Mouse (Mus musculus) midbrain, embryonic 11.5 days (tissue): ENCODE measurements around the gene Olfr809. TPM values are rescaled to one million over a fixed set of nuclear protein-coding genes. Genes with fewer than 3 reads are reported as not detected.

Source experiments
- microRNA-seq: library from miRNA; unstranded; fragments of <30 nt; microRNA quantifications from one replicate; pipeline ENCODE4, GENCODE M21; 2017
- polyA plus RNA-seq: library from polyadenylated mRNA; unstranded; fragments of >200 nt; fragmentation: Nextera tagmentation; extraction: Ambion mirVana; gene quantifications from 2 replicates; pipeline ENCODE4 v1.2.1, GENCODE M21; 2014

Olfr809 gene
- polyA plus RNA-seq, 1 experiment from 2014 or later: not detected

Small RNAs within 50 kb of the gene (microRNA-seq; reads per million reads assigned to microRNA genes)
- not detected for gene Gm24485

Other genes with a start within 250 kb of the Olfr809 start
- not detected in 2 replicates for gene Olfr792, start 235.5 kb upstream of the Olfr809 start, polyA plus RNA-seq
- not detected in 2 replicates for gene Olfr794, start 207.0 kb upstream of the Olfr809 start, polyA plus RNA-seq
- gene Olfr796, start 162.1 kb upstream of the Olfr809 start, polyA plus RNA-seq: not detected in 2 replicates
- gene Olfr798, start 146.7 kb upstream of the Olfr809 start, polyA plus RNA-seq: not detected in 2 replicates
- not detected in 2 replicates for gene Olfr799, start 137.2 kb upstream of the Olfr809 start, polyA plus RNA-seq
- not detected in 2 replicates for gene Olfr800, start 116.9 kb upstream of the Olfr809 start, polyA plus RNA-seq
- gene Olfr801, start 100.8 kb upstream of the Olfr809 start, polyA plus RNA-seq: not detected in 2 replicates
- gene Olfr802, start 86.5 kb upstream of the Olfr809 start, polyA plus RNA-seq: not detected in 2 replicates
- gene Olfr803, start 80.4 kb upstream of the Olfr809 start, polyA plus RNA-seq: not detected in 2 replicates
- gene Olfr804, start 71.4 kb upstream of the Olfr809 start, polyA plus RNA-seq: not detected in 2 replicates
- not detected in 2 replicates for gene Olfr805, start 45.3 kb upstream of the Olfr809 start, polyA plus RNA-seq
- gene Olfr806, start 32.7 kb upstream of the Olfr809 start, polyA plus RNA-seq: not detected in 2 replicates
- not detected in 2 replicates for gene Olfr807, start 16.8 kb upstream of the Olfr809 start, polyA plus RNA-seq
- gene Olfr808, start 9.2 kb upstream of the Olfr809 start, polyA plus RNA-seq: not detected in 2 replicates
- gene Olfr810, start 20.3 kb downstream of the Olfr809 start, polyA plus RNA-seq: not detected in 2 replicates
- not detected in 2 replicates for gene Olfr811, start 29.8 kb downstream of the Olfr809 start, polyA plus RNA-seq
- not detected in 2 replicates for gene Olfr812, start 71.5 kb downstream of the Olfr809 start, polyA plus RNA-seq
- gene Olfr813, start 80.7 kb downstream of the Olfr809 start, polyA plus RNA-seq: not detected in 2 replicates
- not detected in 2 replicates for gene Olfr814, start 105.2 kb downstream of the Olfr809 start, polyA plus RNA-seq
- gene Olfr815, start 131.2 kb downstream of the Olfr809 start, polyA plus RNA-seq: not detected in 2 replicates
- gene Olfr816, start 141.0 kb downstream of the Olfr809 start, polyA plus RNA-seq: not detected in 2 replicates
- not detected in 2 replicates for gene Olfr818, start 174.5 kb downstream of the Olfr809 start, polyA plus RNA-seq
- not detected in 2 replicates for gene Olfr819, start 192.6 kb downstream of the Olfr809 start, polyA plus RNA-seq
- not detected in 2 replicates for gene Olfr247, start 201.5 kb downstream of the Olfr809 start, polyA plus RNA-seq
- gene Gm10310, start 210.4 kb downstream of the Olfr809 start, polyA plus RNA-seq: not detected in 2 replicates
- not detected in 2 replicates for gene Olfr820, start 238.0 kb downstream of the Olfr809 start, polyA plus RNA-seq